Mouse (Mus musculus): ENCODE measurements around the gene Slmap. TPM values are rescaled to one million over a fixed set of nuclear protein-coding genes. Genes with fewer than 3 reads are reported as not detected.
"Not testable (repeated sequence)": the region's sequence is repeated elsewhere in the genome, so short reads cannot be mapped to it uniquely, and the experiment has no call there.

Gene Slmap
- 10 to 100 TPM; 73.5 to 95.6 TPM for total RNA-seq (2021)
- long read RNA-seq, experiment 1, partial matches to known transcripts: 17 of 61 reads
- long read RNA-seq, experiment 1, other reads (novel, unspliced or antisense): 44 of 61 reads
- long read RNA-seq, experiment 2, partial matches to known transcripts: 22 of 59 reads
- long read RNA-seq, experiment 2, other reads (novel, unspliced or antisense): 36 of 59 reads

DNA sequence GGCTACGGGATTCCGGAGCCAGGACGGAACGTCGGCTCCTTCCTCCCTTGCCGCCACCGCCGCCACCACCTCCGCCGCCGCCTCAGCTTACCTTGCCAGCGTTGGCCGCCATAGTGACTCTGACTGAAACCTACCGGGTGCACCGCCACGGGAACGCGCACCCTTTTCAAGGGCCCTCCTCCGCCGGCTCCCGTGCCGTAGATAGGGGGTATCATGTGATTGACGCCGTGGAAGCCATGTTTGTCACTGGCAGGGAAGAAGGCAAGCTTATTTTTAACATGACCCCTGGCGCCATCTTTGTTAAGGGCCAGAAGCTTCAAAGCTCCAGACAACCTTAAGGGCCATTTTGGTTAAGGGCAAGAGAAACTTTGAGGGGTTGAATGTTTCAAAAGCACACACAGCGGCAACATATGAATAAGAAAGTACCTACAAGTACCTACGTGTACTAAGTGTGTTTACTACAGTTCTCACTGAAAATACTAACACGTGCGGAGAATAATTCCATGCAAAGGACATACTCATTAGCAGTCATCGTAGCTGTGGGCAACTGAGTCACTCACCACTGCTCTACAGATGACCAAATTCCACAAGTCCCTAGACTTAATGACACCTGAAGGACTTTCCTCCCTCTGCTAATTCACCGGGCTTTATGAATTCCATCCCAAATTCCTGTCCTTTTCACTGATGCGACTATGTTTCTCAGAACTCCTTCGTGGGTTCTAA, at the start of gene Slmap:
Gene Slmap, minus strand, starts transcription at position 175 of the 723 bp plus-strand sequence.
- DNase-seq (ENCODE audit: low spot score): peak; percentile 100

DNA sequence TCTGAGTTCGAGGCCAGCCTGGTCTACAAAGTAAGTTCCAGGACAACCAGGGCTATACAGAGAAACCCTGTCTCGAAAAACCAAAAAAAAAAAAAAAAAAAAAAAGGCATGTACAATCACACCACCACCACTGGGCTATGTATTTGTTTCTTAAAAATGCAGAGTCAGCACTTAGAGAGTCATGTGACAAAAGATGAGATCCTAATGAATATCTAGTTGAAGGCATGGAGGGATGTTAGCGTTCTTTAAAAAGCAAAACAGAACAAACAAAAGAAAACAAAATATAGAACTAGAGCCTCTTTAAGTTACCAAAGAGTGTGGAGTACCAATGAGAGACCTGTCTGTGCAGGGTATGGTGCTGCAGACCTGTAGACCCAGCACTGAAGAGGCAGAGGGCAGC, 48.9 kb upstream of the Slmap start:
- no peak for DNase-seq (ENCODE audit: low spot score)

DNA sequence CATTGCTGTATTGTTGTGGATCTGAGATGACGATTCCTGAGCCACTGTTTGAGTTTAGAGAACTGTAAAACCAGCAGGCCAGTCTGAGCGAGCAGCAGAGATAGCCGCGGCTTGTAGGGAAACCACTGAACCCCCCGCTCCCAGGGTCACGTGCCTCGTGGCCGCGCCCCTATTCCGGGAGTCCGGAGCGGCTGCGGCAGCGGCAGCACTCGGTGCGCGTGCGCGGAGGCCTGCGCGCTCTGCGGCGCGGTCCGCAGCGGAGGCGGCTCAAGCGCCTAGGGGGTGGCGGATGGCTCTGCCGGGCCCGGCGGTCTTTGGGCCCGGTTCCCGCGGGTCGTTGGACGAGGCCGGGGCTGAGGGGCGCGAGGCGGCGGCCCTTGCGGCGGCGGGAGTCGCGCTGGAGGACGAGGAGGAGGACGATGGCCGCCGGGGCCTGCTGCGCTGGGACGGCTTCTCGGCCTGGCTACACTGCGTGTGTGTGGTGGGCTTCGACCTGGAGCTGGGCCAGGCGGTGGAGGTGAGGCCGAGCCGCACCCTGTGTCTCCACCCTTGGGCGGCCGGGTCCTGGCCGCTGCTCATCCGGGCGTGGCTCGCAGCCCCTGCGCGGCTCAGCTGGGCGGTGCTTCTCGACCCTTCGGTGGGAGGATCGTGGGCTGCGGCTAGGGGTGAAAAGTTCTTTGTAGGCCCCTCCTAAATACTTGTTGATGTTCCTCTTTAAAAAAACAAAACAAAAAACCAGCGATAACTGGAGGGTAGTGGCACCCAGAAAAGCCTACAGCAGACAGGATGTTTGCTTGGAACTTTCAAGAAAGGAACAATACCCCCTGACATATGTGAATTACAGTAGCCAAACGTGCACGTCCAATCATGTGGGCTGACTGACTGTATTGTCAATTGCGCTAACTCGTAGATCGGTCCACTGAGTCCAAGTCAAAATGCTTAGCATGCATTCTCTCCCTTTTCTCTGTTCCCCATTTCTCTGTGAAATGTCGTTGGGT, 44.9 kb upstream of the Slmap start:
- peak; percentile 88 for DNase-seq (ENCODE audit: low spot score)

DNA sequence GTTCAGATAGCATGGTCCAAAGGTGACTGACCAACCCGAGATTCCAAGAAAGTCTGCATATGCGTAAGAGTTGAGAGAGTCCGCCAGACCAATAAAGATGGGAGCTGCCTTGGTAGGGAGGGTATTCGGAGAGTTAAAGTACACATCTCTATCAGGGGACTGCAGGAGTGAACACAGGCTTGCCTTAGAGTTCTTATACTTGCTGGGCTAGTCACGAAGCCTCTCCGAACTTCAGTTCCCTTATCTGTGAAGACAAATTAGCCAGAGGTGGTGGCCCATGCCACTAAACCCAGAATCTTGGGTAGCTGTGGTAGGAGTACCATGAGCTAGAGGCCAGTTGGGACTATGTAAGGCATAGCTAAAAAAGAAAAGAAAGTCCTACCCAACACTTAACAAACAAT, 44.1 kb upstream of the Slmap start:
- DNase-seq (ENCODE audit: low spot score): no peak

DNA sequence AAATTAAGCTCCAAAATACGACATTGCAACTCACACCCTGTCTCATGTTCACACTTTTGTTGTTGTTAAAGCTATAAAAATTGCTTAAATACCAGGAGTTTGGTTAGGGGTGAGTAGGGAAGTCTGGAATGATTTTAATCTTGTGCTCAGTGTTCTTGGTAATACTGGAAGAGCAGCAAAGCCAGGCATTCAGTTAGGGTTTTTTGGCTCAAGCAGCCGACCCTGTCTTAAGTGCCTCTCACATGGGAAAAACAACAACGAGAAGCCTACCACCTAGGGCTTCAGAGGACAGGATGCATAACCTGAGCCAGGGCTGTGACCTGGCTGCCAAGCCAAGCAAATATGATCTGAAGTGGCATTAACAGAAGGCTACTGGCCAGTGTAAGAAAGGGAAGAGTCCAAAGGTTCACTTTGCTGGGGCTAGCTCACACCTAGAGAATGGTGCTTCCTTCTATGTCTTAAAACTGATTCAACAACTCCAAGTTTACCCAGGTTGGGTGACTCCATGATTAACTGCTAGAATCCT, 41.6 kb upstream of the Slmap start:
- DNase-seq (ENCODE audit: low spot score): peak; percentile 19

DNA sequence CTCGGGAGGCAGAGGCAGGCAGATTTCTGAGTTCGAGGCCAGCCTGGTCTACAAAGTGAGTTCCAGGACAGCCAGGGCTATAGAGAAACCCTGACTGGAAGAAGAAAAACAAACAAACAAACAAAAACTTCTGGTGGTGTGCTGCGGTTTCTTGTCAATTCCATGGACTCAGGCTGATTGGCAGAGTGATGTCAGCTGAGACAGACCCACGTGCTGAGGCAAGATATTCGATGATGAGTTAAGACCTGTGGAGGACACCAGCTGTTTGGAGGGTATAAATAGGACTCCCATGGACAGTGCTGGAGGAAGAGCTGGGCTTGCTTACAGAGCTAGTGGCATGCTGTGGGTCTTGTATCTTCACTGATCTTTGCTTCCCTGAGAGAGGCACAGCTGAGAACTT, 38.8 kb upstream of the Slmap start, which contains the start of gene Dennd6a:
Gene Dennd6a, plus strand, starts transcription at position 301 of the 400 bp plus-strand sequence.
- not testable (repeated sequence) for DNase-seq (ENCODE audit: low spot score)

DNA sequence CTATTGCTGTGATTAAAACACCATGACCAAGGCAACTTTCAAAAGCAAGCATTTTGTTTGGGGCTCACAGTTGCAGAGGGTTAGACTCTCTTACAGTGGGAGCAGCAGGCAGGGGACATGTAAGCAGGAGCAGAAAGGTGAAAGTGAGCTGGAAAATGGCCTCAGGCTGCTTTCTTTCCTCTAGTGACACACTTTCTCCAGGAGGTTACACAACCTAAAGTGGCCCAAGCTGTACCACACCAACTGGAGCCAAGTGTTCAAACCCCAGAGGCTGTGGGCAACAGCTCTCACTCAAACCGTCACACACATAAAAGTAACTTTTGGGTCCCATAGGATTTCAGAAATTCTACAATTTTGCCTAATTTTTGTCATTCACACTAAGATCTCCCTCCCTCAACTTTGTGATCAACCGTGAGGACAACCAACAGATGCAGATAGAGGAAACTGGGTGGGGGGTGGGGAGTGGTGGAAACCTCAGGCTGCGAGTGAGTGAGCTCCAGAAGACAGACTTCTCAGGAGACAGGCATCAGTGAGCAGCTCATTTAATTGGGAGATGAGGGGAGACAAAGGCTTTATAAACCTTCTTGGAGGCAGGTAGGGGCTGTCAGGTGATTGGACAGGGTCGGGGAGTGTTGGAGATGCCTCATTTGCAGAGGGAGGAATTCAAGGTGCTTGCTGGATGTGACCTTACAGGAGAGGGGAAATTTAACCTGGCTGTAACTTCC, 37.4 kb upstream of the Slmap start:
- DNase-seq (ENCODE audit: low spot score): no peak

DNA sequence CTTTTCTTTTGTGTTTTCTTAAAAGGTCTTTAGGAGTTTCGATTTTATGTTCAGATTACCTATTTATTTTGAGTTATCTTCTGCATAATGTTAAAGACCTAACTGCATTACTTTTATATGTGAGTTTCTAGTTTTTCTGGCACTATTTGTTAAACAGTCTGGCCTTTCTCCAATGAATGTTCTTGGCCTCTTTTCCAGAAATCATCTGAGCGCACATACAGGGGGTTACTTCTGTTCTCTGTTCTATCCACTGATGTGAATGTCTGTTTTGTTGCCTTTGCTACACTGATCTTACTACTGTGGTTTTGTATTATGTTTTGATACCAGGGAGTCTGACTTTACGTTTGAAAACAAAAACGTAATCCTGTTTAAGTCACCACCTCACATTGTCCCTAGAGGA, 35.1 kb upstream of the Slmap start:
- DNase-seq (ENCODE audit: low spot score): no peak

DNA sequence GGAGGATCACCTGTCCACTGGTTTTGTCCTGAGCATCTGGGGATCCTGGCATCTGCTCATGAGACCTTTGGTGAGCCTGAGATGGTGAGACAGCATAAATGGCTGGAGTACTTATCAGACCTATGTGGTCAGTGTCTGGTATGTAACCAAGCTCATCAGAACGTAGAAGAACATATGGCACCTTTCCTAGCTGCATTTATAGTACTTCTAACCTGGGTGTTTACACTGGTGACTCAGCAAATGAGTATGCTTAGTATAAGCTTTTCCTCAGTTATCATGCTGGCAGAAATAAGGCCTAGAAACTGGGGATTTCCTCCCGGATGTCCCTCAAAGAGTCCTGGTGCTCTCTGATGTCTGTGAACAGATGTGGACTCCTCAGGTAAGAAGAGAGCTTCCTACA, 27.5 kb upstream of the Slmap start:
- no peak for DNase-seq (ENCODE audit: low spot score)

DNA sequence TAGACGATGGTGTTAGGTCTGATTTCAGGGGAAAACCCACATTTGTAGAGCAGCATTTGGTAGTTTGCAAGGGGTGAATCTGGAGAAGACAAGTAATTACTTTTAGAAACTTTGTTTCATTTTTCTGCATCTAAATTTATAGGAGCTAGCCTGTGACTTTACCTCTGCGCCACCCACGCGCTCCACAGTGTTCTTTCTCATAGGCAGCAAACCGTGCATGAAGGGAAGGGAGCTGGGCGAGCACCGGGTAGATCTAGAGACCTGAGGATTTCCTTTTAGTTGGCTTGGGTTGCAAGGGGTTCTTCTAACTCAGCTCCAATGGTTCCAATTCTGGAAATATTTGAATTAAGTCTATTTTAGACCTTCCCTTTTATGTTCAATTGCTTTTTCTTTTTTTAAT, 23.8 kb upstream of the Slmap start:
- no peak for DNase-seq (ENCODE audit: low spot score)

DNA sequence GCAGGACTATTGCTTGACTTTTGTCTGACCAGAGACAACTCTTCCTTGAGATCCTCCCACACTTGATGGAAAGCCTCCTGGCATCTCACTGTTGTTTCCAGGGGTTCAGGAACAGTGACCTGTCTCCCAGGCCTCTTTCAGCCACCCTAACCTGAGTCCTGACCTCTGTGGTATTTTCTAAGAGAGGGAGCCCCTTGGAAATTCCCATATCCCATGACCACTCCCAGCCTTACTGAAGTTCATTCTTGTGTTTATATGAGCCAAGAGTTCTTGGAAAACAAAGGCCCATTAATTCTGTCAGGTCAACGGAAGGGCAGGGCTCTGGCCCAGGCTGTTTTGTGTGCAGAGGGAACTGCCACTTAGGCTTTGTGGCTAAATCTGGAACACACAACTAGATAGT, 22.9 kb upstream of the Slmap start:
- no peak for DNase-seq (ENCODE audit: low spot score)

DNA sequence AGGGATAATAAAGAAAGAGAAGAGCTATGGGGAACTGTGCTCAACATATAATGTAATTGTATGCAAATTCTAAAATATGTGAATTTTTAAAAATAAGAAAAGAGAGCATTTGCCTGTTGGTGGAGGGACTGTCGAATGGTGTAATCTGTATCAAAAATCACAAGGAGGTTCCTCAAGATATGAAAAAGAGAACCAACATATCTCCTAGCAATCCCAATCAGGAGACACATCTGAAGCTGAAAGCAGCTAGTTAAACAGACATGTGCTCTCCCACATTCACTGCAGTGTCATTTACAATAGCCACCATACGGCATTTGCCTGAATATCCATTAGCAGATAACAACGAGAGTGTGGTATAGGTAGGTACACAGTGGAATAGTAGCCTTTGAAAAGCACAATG, 18.1 kb upstream of the Slmap start:
- DNase-seq (ENCODE audit: low spot score): no peak

DNA sequence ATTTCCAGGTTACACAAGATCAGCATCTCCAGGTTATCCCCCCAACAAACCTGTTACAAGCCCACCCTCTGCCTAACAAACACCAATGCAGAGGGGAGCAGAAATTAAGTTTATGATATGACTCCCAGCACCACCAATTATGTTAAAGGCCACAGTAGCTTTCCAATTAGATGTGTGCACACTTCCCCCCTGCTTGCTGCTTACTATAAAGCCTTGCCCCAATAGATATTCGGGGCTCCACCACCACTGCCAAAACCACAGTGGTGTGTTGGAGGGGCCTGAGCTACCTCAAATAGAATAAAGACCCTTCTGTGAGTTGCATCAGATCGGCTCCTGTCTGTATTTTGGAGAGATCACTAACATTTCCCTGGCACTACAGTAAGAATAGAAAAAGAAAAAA, 17.7 kb upstream of the Slmap start:
- DNase-seq (ENCODE audit: low spot score): no peak

DNA sequence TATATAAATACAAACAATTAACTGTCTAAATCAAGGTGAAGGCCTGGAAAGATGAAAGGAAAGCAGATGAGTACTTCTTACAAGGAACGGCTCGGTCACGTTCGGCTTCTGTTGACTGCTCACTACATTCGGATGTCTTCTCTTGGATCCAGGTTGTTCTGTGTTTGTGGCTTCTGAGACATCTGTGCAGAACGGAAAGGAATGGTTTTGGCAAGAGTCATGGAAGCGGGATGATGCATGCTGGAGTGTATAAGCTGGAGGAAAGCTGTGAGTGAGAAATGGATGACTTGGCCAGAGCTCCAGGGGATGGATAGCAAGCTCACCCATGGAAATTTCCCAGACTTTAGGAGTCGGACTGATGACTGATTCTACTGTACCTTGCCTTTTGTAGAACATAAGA, 16.0 kb upstream of the Slmap start:
- DNase-seq (ENCODE audit: low spot score): no peak

DNA sequence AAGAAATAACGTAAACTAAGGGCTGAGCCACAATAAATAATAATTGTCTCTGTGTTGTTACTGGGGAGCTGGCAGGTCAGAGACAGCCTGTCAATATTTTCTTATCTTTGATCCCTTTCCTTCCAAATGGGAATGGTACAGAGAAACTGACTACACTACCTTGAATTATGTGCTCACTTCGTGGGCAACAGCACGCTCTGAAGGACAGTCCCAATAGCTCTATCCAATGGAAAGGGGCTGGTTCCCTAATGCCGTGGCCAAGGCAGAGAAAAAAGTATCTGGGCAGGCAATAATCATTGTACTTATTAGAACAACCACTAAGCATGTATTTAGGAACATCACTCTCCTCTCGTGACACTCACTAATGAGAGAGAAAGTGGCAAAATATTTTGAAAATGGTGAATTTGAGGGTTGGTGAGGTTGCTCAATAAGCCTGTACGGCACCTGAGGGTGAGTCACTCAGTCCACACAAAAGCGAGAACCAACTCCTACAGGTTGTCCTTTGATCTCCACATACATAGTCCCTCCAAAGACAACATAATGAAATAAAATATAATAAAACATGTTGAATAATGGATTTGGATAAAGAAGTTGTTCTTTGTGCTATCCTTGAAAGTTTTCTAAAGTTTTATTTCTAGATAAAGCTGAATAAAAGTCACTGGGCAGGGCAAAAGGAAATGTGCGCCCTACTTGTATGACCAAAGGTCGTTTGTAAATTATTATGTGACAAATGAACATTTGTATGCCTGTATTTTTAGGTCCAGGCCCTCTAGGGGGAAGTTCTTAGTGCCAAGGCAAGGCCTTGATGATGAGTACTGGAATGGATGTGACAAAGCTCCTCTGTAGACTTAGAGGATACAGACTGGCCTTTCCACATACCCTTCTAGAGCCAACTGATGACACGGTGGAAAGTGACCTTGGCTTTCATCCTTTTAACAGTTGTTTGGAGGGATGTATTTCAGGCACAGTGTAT, 13.1 kb upstream of the Slmap start:
- no peak for DNase-seq (ENCODE audit: low spot score)

DNA sequence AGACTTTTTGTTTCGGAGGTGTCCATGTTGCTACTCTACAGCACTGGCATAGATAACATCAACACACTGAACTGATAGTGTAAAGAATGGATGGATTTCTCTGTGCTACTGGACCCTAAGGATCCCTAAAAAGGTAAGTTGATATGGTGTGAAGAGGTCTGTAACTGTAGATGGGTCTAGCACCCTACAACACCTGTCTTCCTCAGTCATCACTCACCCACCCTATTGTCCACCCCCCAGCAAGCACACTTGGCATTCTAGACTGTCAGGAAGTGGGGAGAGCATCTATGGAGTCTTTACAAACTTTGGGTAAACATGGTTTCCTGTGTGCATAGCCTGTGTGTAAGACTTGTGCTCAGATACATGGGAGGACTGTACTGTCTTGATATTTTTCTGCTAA, 7.4 kb upstream of the Slmap start:
- no peak for DNase-seq (ENCODE audit: low spot score)

DNA sequence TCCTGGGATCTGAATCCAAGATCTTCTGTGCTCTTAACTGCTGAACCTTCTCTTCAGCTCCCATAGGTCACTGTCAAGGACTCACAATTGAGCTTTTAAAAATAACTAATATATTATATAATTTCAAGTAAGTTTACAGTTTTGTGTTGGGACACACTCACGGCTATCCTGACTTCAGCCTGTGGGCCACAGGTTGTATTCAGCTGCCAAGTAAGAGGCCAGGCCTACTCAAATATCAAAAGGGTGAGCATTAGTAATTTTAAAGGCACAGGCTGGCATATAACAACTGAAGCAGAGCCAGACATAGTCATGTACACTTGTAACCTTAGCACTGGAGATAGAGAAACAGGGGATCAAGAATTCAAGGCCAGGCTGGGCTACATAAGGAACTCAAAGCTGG, 5.8 kb upstream of the Slmap start:
- peak; percentile 59 for DNase-seq (ENCODE audit: low spot score)

DNA sequence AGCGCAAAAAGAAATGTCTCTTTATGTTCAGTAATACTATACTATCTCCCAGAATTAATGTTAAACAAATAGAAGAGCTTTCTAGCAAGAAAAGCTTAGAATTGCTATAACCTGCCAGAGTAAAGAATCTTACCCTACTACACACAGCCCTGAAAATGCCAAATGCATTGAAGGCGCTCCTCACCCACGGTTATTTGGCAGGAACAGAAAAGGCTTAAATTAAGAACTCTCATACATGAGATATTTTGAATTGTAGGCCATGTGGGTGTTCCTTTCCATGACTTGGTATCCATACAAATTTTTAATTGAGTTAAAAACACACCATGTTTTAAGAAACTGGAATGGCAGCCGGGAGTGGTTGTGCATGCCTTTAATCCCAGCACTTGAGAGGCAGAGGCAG, 4.5 kb upstream of the Slmap start:
- DNase-seq (ENCODE audit: low spot score): no peak

DNA sequence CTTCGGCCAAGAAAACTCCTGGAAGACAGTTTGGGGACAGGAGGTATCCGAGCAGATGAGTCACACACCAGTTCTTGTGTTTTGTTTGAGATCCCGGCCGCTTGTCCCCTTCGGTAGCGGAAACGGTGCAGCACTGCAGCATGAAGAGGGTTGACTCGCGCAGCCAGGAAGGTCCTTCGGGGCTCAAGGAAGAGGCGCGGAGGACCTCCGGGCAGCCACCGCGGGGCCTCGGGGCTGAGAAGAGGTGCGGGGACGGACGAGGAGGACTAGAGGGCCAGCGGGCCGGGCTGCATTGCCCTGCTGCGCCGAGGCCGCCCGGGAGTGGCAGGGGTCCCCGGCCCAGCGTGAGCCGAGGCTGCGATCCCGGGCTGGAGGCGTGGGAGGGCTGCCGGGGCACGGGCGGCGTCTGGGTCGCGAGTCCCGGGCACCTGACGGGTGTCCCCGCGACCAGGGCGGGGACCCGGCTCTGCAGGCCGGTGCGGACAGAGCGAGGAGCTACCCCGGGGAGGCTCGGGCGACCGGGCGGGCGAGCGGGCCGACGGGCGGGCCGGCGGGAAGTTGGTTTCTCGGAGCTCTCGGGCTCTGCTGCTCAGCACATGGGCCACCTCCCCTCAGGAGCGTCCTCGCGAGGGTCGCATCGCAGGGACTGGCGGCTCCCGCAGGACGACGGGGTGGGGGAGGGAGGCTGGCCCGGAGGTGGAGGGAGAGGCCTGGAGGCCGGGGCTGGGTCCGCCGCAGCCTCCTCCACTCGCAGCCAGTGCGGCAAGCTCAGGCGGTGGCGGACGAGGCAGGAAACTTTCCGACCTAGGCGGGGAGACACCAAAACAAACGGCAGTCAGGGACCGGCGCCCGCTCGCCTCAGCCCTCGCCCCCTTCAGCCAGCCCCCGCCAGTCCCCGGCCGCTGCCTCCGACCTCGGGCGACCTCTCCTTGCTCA, 642 bp downstream of the Slmap start:
- DNase-seq (ENCODE audit: low spot score): peak; percentile 27
